Mouse (Mus musculus): Measurements from ENCODE around the gene Gdf11. TPM values are rescaled to one million over a fixed set of nuclear protein-coding genes. Genes with fewer than 3 reads are reported as not detected.

Gene Gdf11
- total and polyA plus RNA-seq, 3 experiments, result 3.4 to 7.3 (median 4.5) TPM

GRCm38 (mm10) chr10:128919203-128919631 is 27.7 kb upstream of the Gdf11 start:
- peaks cover 11 to 48% of the 10 kb centered on the region in 2 experiments for H3K36me3 ChIP-seq (replicated peaks in 1 of 2; ENCODE audit: control insufficient read depth in 1 of 2, insufficient read depth in 1 of 2, low read length in 1 of 2)
- no peak overlapping the region for H3K9ac ChIP-seq (ENCODE audit: insufficient read depth, low read depth)
- H3K79me2 ChIP-seq (replicated peaks; ENCODE audit: control insufficient read depth, extremely low read depth, insufficient read depth, poor library complexity, severe bottlenecking), result no peaks in the 10 kb centered on the region
- peaks cover 6 to 20% of the 10 kb centered on the region in 2 experiments for H3K4me1 ChIP-seq (ENCODE audit: control insufficient read depth in 1 of 2, insufficient read depth in 2 of 2)
- no peaks in the 10 kb centered on the region for H3K27me3 ChIP-seq (replicated peaks)
- H3K4me2 ChIP-seq (ENCODE audit: insufficient read depth, low read depth, poor library complexity, severe bottlenecking), result no peak overlapping the region
- dilution Hi-C loops (cut with MboI; ENCODE audit: extremely low pct_ligation_motif_present, extremely low pct_unique_long_range_greater_than_20kb, low sequenced_read_pairs), result no loop called here
- H3K4me3 ChIP-seq (replicated peaks in 1 of 3; ENCODE audit: low read depth in 2 of 3, low read length in 2 of 3, poor library complexity in 1 of 3), result no peak overlapping the region
- no peaks in the 10 kb centered on the region for H3K9me3 ChIP-seq (replicated peaks; ENCODE audit: low read length)
- DNase-seq (ENCODE audit: extremely low read depth), result no peak
- no peak overlapping the region for H3K27ac ChIP-seq (ENCODE audit: insufficient read depth, low read depth)
- in situ Hi-C loops (cut with MboI; ENCODE audit: low pct_ligation_motif_present, low pct_unique_long_range_greater_than_20kb, low sequenced_read_pairs), result no loop called here
- TF ChIP-seq RAD21 (IDR thresholded peaks at IDR 0.05; ENCODE audit: low read depth, low read length), result no peak
- no peak for TF ChIP-seq MEF2A (IDR thresholded peaks at IDR 0.05; ENCODE audit: borderline replicate concordance, low read depth, low read length)
- no peak for TF ChIP-seq E2F4 (IDR thresholded peaks at IDR 0.05; ENCODE audit: insufficient replicate concordance, low read depth, low read length)
- TF ChIP-seq HCFC1 (IDR thresholded peaks at IDR 0.05; ENCODE audit: low read depth, low read length), result no peak
- no peak for TF ChIP-seq USF1 (IDR thresholded peaks at IDR 0.05; ENCODE audit: low read depth, low read length)
- TF ChIP-seq MAX (IDR thresholded peaks at IDR 0.05; ENCODE audit: low read length), result no peak
- no peak for TF ChIP-seq USF2 (conservative IDR thresholded peaks at IDR 0.05; ENCODE audit: low read depth, low read length)
- TF ChIP-seq ZMIZ1 (IDR thresholded peaks at IDR 0.05; ENCODE audit: low read depth, low read length), result no peak
- no peak for TF ChIP-seq POLR2AphosphoS2 (IDR thresholded peaks at IDR 0.05; ENCODE audit: low read depth, low read length)
- TF ChIP-seq SIN3A (IDR thresholded peaks at IDR 0.05; ENCODE audit: low read length), result no peak
- no peak for TF ChIP-seq KAT2A (IDR thresholded peaks at IDR 0.05; ENCODE audit: insufficient replicate concordance, low read length)
- no peak for TF ChIP-seq MAFK (IDR thresholded peaks at IDR 0.05; ENCODE audit: insufficient replicate concordance, low read length)

- Histone ChIP-seq H3K36me3 (replicated peaks in 1 of 2; ENCODE audit: control insufficient read depth in 1 of 2, insufficient read depth in 1 of 2, low read length in 1 of 2) (peaks cover 11 to 48% of the 10 kb centered on the region in 2 experiments), H3K79me2 (replicated peaks; ENCODE audit: control insufficient read depth, extremely low read depth, insufficient read depth, poor library complexity, severe bottlenecking) (no peaks in the 10 kb centered on the region), H3K9ac (ENCODE audit: insufficient read depth, low read depth) (no peak overlapping the region), H3K4me1 (ENCODE audit: control insufficient read depth in 1 of 2, insufficient read depth in 2 of 2) (peaks cover 10 to 14% of the 10 kb centered on the region in 2 experiments), H3K4me2 (ENCODE audit: insufficient read depth, low read depth, poor library complexity, severe bottlenecking) (no peak overlapping the region), H3K4me3 (replicated peaks in 1 of 3; ENCODE audit: low read depth in 2 of 3, low read length in 2 of 3, poor library complexity in 1 of 3) (no peak overlapping the region), H3K27me3 (replicated peaks) (no peaks in the 10 kb centered on the region), H3K9me3 (replicated peaks; ENCODE audit: low read length) (no peaks in the 10 kb centered on the region), H3K27ac (ENCODE audit: insufficient read depth, low read depth) (no peak overlapping the region)
- no peak for DNase-seq (ENCODE audit: extremely low read depth)
- dilution Hi-C loops (cut with MboI; ENCODE audit: extremely low pct_ligation_motif_present, extremely low pct_unique_long_range_greater_than_20kb, low sequenced_read_pairs) (no loop called here), in situ Hi-C loops (cut with MboI; ENCODE audit: low pct_ligation_motif_present, low pct_unique_long_range_greater_than_20kb, low sequenced_read_pairs) (no loop called here)
- TF ChIP-seq JUN (IDR thresholded peaks at IDR 0.05; ENCODE audit: insufficient read depth, low read depth, low read length) (no peak), IRF4 (IDR thresholded peaks at IDR 0.05; ENCODE audit: low read depth, low read length) (no peak), TCF12 (IDR thresholded peaks at IDR 0.05; ENCODE audit: low read depth, low read length) (no peak), CTCF (conservative IDR thresholded peaks at IDR 0.05 in 1 of 2, IDR thresholded peaks at IDR 0.05 in 1 of 2; ENCODE audit: low read depth in 2 of 2, low read length in 2 of 2) (no peak), RAD21 (IDR thresholded peaks at IDR 0.05; ENCODE audit: low read depth, low read length) (no peak), POLR2AphosphoS2 (IDR thresholded peaks at IDR 0.05; ENCODE audit: low read depth, low read length) (no peak), JUND (conservative IDR thresholded peaks at IDR 0.05; ENCODE audit: low read depth, low read length) (no peak), SIN3A (IDR thresholded peaks at IDR 0.05; ENCODE audit: low read length) (no peak), MEF2A (IDR thresholded peaks at IDR 0.05; ENCODE audit: borderline replicate concordance, low read depth, low read length) (no peak), ZMIZ1 (IDR thresholded peaks at IDR 0.05; ENCODE audit: low read depth, low read length) (no peak)
Measured at GRCm38 (mm10) chr10:128918246-128918645, 26.7 kb upstream of the Gdf11 start.

Measured in CH12.LX (cell line).